Mouse (Mus musculus) midbrain, embryonic 13.5 days (tissue): ENCODE data around the gene Nmd3. TPM values are rescaled to one million over a fixed set of nuclear protein-coding genes. Genes with fewer than 3 reads are reported as not detected.

Experiments used
- ATAC-seq: fragments of 200-750 bp; cut with Nextera tagmentation; 2 replicates; pipeline ENCODE4 v1.8.0; 2017; ENCODE audit warnings: mild to moderate bottlenecking, moderate TSS enrichment, moderate library complexity
- H3K27ac ChIP-seq: fragments of 300-500 bp; sonication (generic); 2 replicates; pipeline ENCODE4 v1.5.1; 2015; ENCODE audit warnings: inconsistent platforms, mild to moderate bottlenecking, moderate library complexity
- H3K27me3 ChIP-seq: fragments of 300-500 bp; sonication (generic); 2 replicates; pipeline ENCODE4 v1.6.1; 2015; ENCODE audit warnings: mild to moderate bottlenecking, inconsistent platforms
- H3K36me3 ChIP-seq: fragments of 300-500 bp; sonication (generic); 2 replicates; pipeline ENCODE4 v1.6.1; 2015; ENCODE audit warnings: mild to moderate bottlenecking, inconsistent platforms
- H3K4me1 ChIP-seq: fragments of 300-500 bp; sonication (generic); replicated peaks from 2 replicates; pipeline ENCODE4 v1.6.1; 2015; ENCODE audit warnings: inconsistent platforms
- H3K4me2 ChIP-seq: fragments of 300-500 bp; sonication (generic); replicated peaks from 2 replicates; pipeline ENCODE4 v1.6.1; 2015; ENCODE audit warnings: moderate library complexity, mild to moderate bottlenecking, inconsistent platforms
- H3K4me3 ChIP-seq: fragments of 300-500 bp; sonication (generic); replicated peaks from 2 replicates; pipeline ENCODE4 v1.5.1; 2015; ENCODE audit warnings: mild to moderate bottlenecking, inconsistent platforms
- H3K9ac ChIP-seq: fragments of 300-500 bp; sonication (generic); replicated peaks from 2 replicates; pipeline ENCODE4 v1.6.1; 2015; ENCODE audit warnings: mild to moderate bottlenecking, inconsistent platforms
- H3K9me3 ChIP-seq: fragments of 300-500 bp; sonication (generic); 2 replicates; pipeline ENCODE4 v1.6.1; 2016; ENCODE audit warnings: mild to moderate bottlenecking, inconsistent platforms
- WGBS: fragments of 180-500 bp; shearing (Covaris S2); methylation state at CpG from one replicate; pipeline ENCODE4 v1.1.7; 2015; 5-methylcytosine and 5-hydroxymethylcytosine counted together
- polyA plus RNA-seq: library from polyadenylated mRNA; unstranded; fragments of >200 nt; fragmentation: Nextera tagmentation; extraction: Ambion mirVana; gene quantifications from 2 replicates; pipeline ENCODE4 v1.2.1, GENCODE M21; 2015

Nmd3 gene
- polyA plus RNA-seq = 103 and 116 TPM in 2 replicates

- Histone ChIP-seq H3K36me3 (no peaks in the 10 kb centered on the region), H3K27me3 (no peaks in the 10 kb centered on the region), H3K9me3 (no peaks in the 10 kb centered on the region), H3K9ac (peak within 1 kb of the TSS; percentile 97), H3K27ac (peak within 1 kb of the TSS; percentile 92), H3K4me1 (peaks cover 21% of the 10 kb centered on the region), H3K4me3 (peak within 1 kb of the TSS; percentile 94), H3K4me2 (peak within 1 kb of the TSS; percentile 72)
- WGBS = under 1% methylated on average over 32 of the region's 33 CpGs
- peak; percentile 98 for ATAC-seq
These were observed at the start of gene Nmd3 for GRCm38 (mm10) chr3:69721814-69722186. Nmd3 (plus strand) TSS chr3:69721985.

GRCm38 (mm10) chr3:69673351-69673750 is 48.4 kb upstream of the Nmd3 start:
- no peak overlapping the region for H3K27ac ChIP-seq
- H3K4me2 ChIP-seq = no peak overlapping the region
- no peaks in the 10 kb centered on the region for H3K36me3 ChIP-seq
- no peak for ATAC-seq
- 96% methylated on average over 10 of the region's 10 CpGs for WGBS
- no peak overlapping the region for H3K9ac ChIP-seq
- no peaks in the 10 kb centered on the region for H3K4me1 ChIP-seq
- no peak overlapping the region for H3K4me3 ChIP-seq
- H3K27me3 ChIP-seq = no peaks in the 10 kb centered on the region
- H3K9me3 ChIP-seq = no peaks in the 10 kb centered on the region

- H3K27me3 ChIP-seq = no peaks in the 10 kb centered on the region
- 93% methylated on average over 3 of the region's 3 CpGs for WGBS
- no peaks in the 10 kb centered on the region for H3K36me3 ChIP-seq
- no peak overlapping the region for H3K4me3 ChIP-seq
- H3K4me1 ChIP-seq = no peaks in the 10 kb centered on the region
- no peak overlapping the region for H3K4me2 ChIP-seq
- H3K9ac ChIP-seq = no peak overlapping the region
- no peak for ATAC-seq
- H3K27ac ChIP-seq = no peak overlapping the region
- no peaks in the 10 kb centered on the region for H3K9me3 ChIP-seq
These were observed 47.6 kb upstream of the Nmd3 start for GRCm38 (mm10) chr3:69674206-69674605.

- H3K27me3 ChIP-seq = no peaks in the 10 kb centered on the region
- H3K4me3 ChIP-seq = no peak overlapping the region
- no peak overlapping the region for H3K9ac ChIP-seq
- H3K36me3 ChIP-seq = no peaks in the 10 kb centered on the region
- no peak overlapping the region for H3K4me2 ChIP-seq
- no peaks in the 10 kb centered on the region for H3K9me3 ChIP-seq
- H3K4me1 ChIP-seq = no peaks in the 10 kb centered on the region
- H3K27ac ChIP-seq = no peak overlapping the region
- WGBS = 90% methylated on average over 1 of the region's 1 CpGs
- no peak for ATAC-seq
These were observed 32.0 kb upstream of the Nmd3 start for GRCm38 (mm10) chr3:69689791-69690190.

- Histone ChIP-seq H3K36me3 (no peaks in the 10 kb centered on the region), H3K27me3 (no peaks in the 10 kb centered on the region), H3K4me1 (no peaks in the 10 kb centered on the region), H3K4me2 (no peak overlapping the region), H3K4me3 (no peak overlapping the region), H3K9me3 (no peaks in the 10 kb centered on the region), H3K9ac (no peak overlapping the region), H3K27ac (no peak overlapping the region)
- 92% methylated on average over 2 of the region's 2 CpGs for WGBS
- no peak for ATAC-seq
These were observed 30.8 kb upstream of the Nmd3 start for GRCm38 (mm10) chr3:69690939-69691338.

- ATAC-seq = no peak
- H3K27ac ChIP-seq = no peak overlapping the region
- no peaks in the 10 kb centered on the region for H3K4me1 ChIP-seq
- no peaks in the 10 kb centered on the region for H3K27me3 ChIP-seq
- H3K4me2 ChIP-seq = no peak overlapping the region
- no peak overlapping the region for H3K9ac ChIP-seq
- no peak overlapping the region for H3K4me3 ChIP-seq
- 56% methylated on average over 6 of the region's 6 CpGs for WGBS
- H3K9me3 ChIP-seq = no peaks in the 10 kb centered on the region
- no peaks in the 10 kb centered on the region for H3K36me3 ChIP-seq
These were observed 21.8 kb upstream of the Nmd3 start for GRCm38 (mm10) chr3:69699851-69700500.

GRCm38 (mm10) chr3:69701905-69702304 is 19.9 kb upstream of the Nmd3 start:
- 42% methylated on average over 1 of the region's 1 CpGs for WGBS
- no peak for ATAC-seq
- no peak overlapping the region for H3K9ac ChIP-seq

GRCm38 (mm10) chr3:69702421-69702820 is 19.4 kb upstream of the Nmd3 start:
- Histone ChIP-seq H3K27ac (no peak overlapping the region), H3K4me2 (no peak overlapping the region), H3K36me3 (no peaks in the 10 kb centered on the region), H3K4me3 (no peak overlapping the region), H3K9me3 (no peaks in the 10 kb centered on the region), H3K4me1 (no peaks in the 10 kb centered on the region), H3K27me3 (peaks cover 3% of the 10 kb centered on the region; the same call in 1 of the 2 replicates), H3K9ac (no peak overlapping the region)
- ATAC-seq = no peak

More at GRCm38 (mm10) chr3:69701905-69702304, 19.9 kb upstream of the Nmd3 start:
- no peaks in the 10 kb centered on the region for H3K36me3 ChIP-seq
- no peaks in the 10 kb centered on the region for H3K9me3 ChIP-seq
- H3K4me1 ChIP-seq = no peaks in the 10 kb centered on the region
- no peak overlapping the region for H3K4me2 ChIP-seq
- no peak overlapping the region for H3K4me3 ChIP-seq
- H3K27ac ChIP-seq = no peak overlapping the region
- H3K27me3 ChIP-seq = peaks cover 3% of the 10 kb centered on the region; the same call in 1 of the 2 replicates

GRCm38 (mm10) chr3:69709043-69709929 is 12.5 kb upstream of the Nmd3 start:
- H3K4me1 ChIP-seq = peaks cover 20% of the 10 kb centered on the region
- peaks cover 8% of the 10 kb centered on the region; the same call in 1 of the 2 replicates for H3K27me3 ChIP-seq
- H3K9ac ChIP-seq = no peak overlapping the region
- peak overlapping the region; percentile 44 for H3K27ac ChIP-seq
- peak; percentile 93 for ATAC-seq
- no peak overlapping the region for H3K4me3 ChIP-seq
- H3K36me3 ChIP-seq = no peaks in the 10 kb centered on the region
- 8% methylated on average over 12 of the region's 12 CpGs for WGBS
- no peaks in the 10 kb centered on the region for H3K9me3 ChIP-seq
- peak overlapping the region; percentile 7; the same call in 1 of the 2 replicates for H3K4me2 ChIP-seq

- H3K9ac ChIP-seq = no peak overlapping the region
- no peak overlapping the region for H3K4me3 ChIP-seq
- H3K4me1 ChIP-seq = peaks cover 20% of the 10 kb centered on the region
- 0 out of 2 replicates have a peak, but pooled peaks cover 5% of the 10 kb centered on the region for H3K27me3 ChIP-seq
- ATAC-seq = no peak
- no peaks in the 10 kb centered on the region for H3K36me3 ChIP-seq
- 58% methylated on average over 8 of the region's 8 CpGs for WGBS
- H3K9me3 ChIP-seq = no peaks in the 10 kb centered on the region
- no peak overlapping the region for H3K27ac ChIP-seq
- H3K4me2 ChIP-seq = no peak overlapping the region
These were observed 9.7 kb upstream of the Nmd3 start for GRCm38 (mm10) chr3:69711907-69712600.

- H3K4me3 ChIP-seq = no peak overlapping the region
- H3K9me3 ChIP-seq = no peaks in the 10 kb centered on the region
- no peak overlapping the region for H3K4me2 ChIP-seq
- H3K27me3 ChIP-seq = no peaks in the 10 kb centered on the region
- no peak for ATAC-seq
- no peaks in the 10 kb centered on the region for H3K36me3 ChIP-seq
- H3K4me1 ChIP-seq = no peaks in the 10 kb centered on the region
- H3K9ac ChIP-seq = no peak overlapping the region
- 83% methylated on average over 6 of the region's 6 CpGs for WGBS
- no peak overlapping the region for H3K27ac ChIP-seq
These were observed 4.3 kb upstream of the Nmd3 start for GRCm38 (mm10) chr3:69717476-69717875.
